Mouse (Mus musculus) granulocyte monocyte progenitor cell, adult 5-6 weeks (primary cell): ENCODE measurements around the gene Pkn1. TPM values are rescaled to one million over a fixed set of nuclear protein-coding genes. Genes with fewer than 3 reads are reported as not detected.

ENCODE experiments used
- ATAC-seq: replicated peaks from 2 replicates; pipeline ENCODE4 v1.8.0; 2016; ENCODE audit warnings: mild to moderate bottlenecking, moderate TSS enrichment, inconsistent platforms; ENCODE audit not compliant: poor library complexity, severe bottlenecking
- total RNA-seq, 2 experiments: library from RNA; stranded (forward) in 1 of 2; stranded (reverse) in 1 of 2; fragments of 200-712, 200-1000 nt in 1 of 2; fragments of >200 nt in 1 of 2; fragmentation: Nextera tagmentation in 1 of 2; gene quantifications; 2 replicates each; pipeline ENCODE4 v1.2.3; 2014 to 2017

Gene Pkn1
- total RNA-seq, 2 experiments from 2014 or later = 40.0 to 65.6 TPM

DNA sequence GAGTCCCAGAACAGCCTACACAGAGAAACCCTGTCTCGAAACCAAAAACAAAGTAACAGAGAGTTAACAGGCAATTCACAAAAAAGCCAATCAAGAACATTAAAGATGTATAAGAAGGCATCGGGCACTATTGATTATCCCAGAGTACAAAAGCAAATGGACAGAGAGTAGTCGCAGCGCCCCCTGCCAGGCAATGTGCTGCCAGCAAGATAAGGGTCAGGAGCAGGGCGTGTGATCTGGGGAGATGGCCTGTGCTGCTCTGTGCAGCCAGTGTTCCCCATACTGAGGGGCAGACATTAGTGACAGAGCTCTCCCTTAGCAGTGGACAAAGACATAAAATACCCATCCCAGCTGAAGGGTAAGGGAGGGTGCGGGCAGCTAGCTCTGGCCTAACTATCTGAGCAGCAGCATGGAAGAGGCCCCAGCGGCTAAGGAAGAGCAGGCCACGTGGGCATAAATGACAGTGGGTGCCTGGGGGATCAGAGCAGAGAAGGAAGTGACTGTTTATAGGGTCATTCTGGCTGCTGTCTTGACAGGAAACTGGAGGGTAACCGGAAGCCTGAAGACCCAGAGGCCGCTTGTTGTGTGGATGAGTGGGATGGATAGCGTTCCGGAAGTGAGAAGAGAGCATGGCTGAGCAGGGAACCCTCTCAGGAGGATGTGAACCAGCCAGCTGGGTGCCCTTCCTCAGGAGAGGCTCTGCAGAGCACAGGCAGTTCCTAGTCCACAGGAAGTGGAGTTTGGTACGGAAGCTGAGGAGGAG is 42.3 kb downstream of the Pkn1 start:
- ATAC-seq = 0 out of 2 replicates have a peak, but pooled peaks have one; percentile 8

DNA sequence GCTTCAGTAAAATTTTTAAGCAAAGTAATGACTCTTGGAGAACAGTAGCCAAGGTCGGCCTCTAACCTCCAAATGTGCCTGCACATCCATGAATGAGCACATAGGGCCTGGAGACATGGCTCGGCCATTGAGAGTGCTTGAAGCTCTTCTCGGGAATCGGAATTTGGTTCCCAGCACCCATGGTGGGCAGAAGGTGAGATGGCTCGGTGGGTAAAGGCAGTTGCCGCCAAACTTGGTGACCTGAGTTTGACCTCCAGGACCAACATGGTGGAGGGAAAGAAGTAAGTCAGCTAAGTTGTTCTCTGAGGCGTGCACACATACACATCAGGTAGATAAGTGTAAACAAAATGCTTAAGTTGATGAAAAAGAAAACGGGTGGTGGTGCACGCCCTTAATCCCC is 42.9 kb downstream of the Pkn1 start:
- ATAC-seq = no peak

DNA sequence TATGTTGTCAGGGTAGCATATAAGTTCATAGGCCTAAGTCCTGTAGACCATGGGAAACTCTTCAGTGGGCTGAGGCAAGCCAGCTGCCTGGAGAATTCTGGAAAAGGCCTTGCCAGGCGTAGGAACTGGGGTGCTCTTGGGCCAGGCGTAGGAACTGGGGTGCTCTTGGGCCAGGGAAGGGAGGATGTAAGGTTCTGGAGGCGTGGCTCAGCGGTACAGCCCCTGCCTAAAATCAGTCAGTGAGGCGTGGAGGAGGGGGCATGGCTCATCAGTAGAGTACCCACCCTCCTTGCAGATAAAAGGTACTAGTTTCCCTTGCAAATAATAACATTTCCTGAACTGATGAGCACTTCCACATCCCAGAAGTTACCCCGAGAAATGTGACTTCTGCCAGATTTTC is 44.3 kb downstream of the Pkn1 start:
- ATAC-seq = no peak

DNA sequence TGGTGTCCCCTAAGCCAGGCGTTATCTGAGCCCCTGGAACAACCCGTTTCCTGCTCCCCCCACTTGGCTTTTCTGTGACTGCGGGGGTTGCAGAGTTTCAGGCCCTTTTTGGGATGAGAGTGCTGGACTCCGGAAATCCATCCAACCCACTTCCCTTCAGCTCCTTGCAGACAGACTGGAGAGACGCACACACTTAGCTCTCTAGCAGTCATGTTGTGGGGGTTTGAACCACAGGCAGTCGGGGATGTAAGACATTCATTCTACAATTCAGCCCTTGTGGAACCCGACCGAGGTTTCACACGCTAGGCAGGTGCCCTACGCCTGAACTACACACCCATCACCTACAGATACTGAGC is 45.3 kb downstream of the Pkn1 start:
- no peak for ATAC-seq

DNA sequence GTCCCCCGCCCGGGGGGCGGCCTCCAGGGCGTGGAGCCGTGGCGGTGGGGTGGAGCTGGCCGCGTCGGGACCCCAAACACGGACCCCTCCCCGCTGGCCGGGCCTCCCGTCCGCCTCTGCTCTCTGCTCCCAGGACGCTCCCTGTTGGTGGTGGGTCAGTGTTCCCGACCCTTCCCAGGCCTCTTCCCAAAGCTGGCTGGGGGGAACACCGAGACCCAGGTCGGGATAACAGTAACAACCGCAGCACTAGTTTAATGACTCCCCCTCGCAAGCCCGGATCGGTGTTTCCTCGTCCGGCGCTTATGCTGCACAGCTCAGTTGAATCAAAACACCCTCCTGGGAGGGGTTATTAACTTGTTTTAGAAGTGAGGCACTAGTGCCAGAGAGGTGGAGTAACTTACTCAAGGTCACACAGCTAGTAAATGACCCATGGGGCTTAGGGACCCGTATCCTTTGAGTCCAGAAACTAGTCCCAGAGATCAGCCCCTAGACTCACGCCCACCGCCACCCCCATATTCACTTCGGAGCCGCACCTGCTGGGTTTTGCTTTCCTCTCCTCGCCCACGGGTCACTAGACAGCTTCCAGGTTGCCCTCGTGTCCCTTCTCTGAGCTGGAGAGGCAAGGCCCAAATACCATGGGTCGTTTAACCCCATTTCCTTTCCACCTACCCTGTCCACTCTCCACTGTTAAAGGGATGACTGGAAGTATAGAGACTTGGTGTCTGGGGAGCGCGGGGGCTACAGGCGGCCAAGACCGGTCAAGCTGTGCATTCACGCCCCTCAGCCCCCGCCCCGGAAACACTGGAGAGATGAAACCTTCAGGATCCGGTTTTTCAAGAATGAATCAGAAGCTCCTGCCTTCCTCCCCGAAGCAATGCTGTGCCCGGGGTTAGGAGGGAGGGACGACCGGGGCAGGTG is 46.0 kb downstream of the Pkn1 start:
- peak; percentile 21 for ATAC-seq

DNA sequence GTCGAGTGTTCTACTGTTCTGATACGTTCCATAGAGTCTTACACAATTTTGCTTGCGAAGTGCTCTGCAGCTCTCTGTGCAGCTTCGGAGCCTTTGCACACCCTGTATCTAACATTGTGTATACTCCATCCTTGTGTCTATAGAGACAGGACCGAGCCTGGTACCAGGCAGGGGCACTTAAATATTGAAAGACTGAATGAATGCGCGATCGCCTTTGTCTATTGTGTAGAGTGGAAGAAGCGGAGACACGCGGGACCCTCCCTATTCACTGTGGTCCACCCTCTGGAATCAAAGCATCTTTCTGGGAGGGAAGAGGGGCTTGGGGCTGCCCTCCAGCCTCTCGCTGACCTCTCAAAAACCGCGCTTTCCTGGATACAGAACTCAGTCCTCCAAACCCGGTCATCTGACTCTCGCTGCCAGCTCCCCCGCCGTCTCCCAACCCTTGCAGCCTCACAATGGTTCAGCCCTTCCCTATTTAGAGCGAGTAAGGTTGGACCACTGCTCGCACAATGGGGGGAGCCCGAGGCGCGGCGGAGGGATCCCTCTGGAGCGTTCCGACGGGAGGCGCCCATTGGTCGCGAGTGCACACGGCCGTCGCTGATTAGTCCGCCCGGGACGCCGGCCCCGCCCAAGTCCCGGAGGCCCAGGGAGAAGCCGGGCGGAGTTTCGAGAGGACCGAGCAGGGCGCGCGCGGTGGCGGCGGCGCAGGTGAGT is 46.8 kb downstream of the Pkn1 start, which contains the start of gene Gipc1:
Gipc1 (plus strand) TSS at position 648 of the 714 bp plus-strand sequence.
- ATAC-seq = peak; percentile 95

DNA sequence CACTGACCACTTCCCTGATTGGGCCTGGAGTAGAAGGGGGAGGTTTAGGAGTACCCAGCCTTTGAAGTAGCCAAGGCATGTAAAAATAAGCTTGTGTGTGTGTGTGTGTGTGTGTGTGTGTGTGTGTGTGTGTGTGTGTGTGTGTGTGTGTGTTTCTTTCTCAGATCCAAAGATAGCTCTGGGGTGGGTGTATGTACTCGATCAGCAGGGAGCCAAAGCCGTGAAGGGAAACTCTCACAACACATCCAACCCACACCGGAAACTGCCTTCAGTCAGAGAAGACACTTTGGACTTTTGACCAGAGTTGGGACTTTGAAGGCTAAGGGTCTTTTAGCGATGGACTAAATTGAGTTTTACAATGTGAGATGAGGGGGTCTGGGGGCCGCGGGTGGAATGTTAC is 49.3 kb downstream of the Pkn1 start:
- no peak for ATAC-seq

DNA sequence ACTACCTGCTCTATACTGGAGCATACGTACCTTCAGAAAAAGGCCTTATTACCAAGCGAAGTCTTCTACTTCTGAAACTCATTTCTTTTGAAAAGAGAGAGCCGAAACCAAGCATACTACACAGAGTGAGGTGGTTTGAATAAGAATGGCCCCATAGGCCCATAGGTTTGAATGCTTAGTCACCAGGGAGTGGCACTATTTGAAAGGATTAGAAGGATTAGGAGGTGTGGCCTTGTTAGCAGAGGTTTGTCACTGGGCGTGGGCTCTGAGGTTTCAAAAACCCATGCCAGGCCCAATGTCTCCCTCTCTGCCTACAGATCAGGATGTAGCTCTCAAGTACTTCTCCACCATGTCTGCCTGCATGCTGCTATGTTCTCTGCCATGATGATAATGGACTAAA is 50.9 kb downstream of the Pkn1 start:
- no peak for ATAC-seq

DNA sequence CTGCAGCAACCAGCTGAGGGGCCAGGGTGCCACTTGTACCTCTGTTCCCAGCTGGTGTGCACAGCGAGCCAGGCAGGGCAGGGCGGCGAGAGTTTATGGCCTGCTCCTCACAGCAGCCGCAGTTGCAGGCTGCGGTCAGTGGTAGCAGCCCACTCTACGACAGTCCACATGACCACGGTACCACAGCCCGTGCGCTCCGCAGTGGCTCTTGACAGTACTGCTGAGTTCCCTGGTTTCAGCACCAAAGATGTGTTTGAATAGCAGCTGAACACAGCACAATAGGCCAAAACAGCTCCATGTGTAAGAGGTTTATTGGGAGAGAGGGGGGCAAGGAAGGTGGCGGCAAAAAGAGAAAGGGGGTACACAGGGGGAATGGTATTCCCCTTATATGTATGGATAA is 51.5 kb downstream of the Pkn1 start:
- ATAC-seq = no peak

DNA sequence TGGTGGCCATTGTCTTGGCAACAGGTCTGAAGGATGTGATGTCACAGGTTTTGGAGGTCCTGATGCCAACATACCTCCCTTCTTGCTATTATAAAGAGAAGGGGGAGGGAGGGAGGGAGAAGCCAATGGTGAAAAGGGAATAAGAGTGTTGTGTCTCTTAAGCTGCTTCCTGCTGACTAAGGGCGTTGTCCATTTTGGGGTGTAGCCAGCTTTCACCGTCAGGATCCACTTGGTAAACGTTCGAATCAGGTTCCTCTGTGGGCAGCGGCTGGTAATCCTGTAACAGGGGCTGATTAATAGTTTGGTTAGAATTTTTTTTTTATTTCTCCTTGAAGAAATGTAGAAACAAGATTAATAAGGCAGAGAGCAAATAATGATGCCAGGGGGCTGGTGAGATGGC is 59.3 kb downstream of the Pkn1 start:
- no peak for ATAC-seq

DNA sequence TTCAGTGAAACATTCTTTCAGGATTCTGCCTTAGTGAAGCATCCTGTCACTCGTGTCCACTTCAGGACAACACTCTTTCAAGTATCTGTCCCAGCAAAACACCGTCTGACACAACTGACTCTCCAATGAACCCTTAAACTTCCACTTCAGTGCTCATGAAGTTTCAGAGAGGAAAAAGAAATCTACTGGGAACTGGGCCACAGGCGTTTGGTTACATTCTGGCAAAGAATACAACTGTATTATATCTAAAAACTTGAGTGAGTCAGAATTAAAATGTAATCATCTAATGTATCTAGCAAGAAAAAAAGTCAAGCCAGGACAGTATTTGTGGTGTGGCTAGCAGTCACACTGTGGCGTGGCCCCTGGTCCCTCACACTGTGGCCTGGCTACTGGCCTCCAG is 60.1 kb downstream of the Pkn1 start:
- no peak for ATAC-seq

DNA sequence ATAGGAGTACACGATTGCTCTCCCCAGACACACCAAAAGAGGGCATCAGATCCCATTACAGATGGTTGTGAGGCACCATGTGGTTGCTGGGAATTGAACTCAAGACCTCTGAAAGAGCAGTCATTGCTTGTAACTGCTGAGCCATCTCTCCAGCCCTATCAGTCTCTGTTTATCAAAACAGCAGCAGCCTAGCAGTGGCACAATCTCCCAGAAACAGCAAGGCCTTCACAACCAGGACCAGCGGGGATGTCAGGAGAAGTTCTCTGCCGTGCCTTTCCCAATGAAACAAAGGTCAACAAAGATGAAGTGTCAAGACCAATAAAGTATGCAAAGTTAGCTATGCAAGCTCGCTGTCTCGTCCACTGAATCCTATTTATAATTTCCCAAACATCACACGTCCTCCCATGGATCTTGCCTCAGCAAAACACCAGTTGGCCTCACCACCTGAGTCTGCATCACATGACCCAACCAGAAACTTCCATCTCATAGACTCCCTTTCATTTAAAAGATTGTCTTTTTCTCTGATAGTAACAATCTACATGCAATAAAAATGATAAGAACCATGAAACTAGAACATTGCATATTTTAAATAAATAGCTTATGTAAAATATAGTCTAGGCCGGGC is 66.8 kb downstream of the Pkn1 start:
- ATAC-seq = no peak

DNA sequence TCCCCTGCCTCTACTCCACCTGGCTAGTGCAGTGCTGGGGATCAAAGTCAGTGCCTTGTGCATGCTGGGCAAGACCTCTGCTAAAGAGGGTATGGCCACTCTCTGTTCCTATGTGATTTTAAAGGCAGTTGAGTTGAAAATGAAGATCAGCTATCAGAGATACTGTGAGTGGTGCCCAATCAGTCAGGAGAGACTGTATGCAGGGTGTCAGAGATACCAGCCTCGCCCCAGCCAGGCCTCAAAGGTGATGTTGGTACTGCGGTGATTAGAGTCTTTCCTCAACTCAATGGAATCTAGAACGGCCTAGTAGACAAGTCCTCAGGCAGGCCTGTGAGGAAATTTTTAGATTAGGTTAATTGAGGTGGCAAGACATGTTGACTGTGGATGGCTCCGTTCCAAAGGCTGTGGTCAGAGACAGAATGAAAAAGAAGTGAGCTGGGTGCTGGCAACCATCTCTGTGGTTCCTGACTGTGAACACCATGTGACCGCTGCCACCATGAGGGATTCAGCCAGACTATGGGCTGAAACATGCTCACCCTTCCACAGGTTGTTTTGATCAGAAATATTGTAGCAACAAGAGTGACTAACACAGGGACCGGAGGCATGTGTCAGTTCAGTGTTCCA is 73.2 kb downstream of the Pkn1 start:
- ATAC-seq = no peak

DNA sequence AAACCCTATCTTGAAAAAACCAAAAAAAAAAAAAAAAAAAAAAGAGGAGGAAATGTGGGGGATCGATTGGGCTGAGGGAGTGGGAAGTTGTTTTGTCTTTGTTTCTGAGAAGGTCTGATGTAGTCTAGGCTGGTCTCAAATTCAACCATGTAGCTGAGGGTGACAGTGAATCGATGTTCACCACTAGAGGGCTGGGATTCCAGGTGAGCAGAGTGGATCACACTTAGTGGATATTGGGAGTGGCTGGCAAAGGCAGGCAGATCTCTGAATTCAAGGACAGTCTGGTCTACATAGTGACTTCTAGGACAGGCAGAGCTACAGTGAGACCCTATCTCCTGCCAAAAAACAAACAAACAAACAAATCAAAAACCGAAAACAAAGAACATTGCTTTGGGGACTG is 74.2 kb downstream of the Pkn1 start:
- 0 out of 2 replicates have a peak, but pooled peaks have one; percentile 31 for ATAC-seq

DNA sequence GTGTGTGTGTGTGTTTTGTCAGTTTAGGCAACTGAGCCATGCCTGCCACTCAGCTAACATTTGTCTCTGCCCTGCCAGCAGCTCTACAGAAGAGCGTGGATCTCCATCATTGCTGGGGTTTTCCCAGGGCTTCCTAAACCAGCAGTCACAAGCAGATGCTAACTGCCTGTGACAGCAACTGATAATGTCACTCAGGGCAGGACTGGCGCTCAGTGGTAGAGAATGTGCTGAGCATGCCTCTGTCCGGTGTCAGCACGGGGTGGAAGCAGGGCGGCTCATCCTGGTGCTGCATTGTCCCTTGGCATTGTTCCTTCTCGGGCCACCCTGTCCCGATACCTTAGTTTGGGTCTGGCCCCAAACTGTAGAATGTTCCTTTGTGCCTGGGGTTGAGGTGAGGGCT is 75.4 kb downstream of the Pkn1 start:
- ATAC-seq = no peak

DNA sequence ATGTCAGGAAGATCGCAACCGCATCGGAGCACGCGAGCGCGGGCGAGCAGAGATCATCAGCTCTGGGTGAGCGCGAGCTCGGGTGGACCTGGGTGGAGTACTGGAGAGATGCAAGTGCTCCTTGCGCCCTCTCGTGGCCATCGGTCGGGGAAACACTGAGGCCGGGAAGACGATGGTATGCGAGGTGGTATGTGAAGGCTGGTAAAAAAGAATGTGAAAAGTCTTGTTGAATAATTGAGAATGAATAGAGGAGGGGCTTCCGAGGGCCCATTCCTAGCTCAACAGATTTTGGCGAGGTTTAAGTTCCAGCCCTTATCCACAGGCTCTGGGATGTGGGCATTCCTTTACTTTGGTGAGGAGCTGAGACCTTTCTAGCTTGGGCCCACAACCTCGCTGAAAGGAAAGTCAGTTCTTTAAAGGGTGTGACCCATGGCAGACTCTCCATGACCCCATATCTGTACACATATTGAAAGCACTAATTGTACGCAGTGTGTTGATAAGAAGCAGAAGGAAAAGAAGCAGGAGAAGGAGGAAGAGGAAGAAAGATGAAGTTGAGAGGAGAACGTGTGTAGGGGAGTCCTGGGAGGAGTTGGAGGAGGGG is 76.5 kb downstream of the Pkn1 start:
- ATAC-seq = peak; percentile 89

DNA sequence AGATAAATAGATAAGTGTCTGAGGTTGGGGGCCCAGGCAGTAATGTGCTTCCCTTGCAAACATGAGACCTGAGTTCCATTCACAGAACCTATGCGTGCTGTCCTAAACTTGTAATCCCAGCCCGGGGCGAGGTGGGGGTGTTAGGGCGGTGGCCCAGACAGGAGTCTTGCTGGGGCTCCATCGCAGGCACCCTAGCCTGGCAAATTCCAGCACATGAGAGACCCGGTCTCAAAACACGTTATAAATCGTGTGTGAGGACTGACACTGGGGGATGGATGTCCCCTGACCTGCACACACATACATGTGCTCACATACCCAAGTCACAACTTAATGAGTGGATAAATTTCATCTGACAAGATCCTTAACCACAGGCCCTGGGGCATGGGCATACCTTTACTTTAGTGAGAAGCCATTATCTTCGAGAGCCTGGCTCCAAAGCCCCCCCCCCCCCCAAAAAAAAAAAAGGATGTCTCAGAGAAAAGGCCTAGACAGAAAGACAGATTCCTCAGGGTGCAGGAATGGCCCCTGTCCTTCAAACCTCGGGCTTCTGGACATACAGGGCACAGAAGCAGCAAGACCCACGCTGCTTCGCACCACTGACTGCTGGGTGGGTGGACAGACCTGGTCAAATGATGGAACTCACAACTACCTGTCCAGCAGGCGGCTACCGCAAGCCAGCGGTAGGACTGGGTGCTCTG is 77.1 kb downstream of the Pkn1 start:
- no peak for ATAC-seq

DNA sequence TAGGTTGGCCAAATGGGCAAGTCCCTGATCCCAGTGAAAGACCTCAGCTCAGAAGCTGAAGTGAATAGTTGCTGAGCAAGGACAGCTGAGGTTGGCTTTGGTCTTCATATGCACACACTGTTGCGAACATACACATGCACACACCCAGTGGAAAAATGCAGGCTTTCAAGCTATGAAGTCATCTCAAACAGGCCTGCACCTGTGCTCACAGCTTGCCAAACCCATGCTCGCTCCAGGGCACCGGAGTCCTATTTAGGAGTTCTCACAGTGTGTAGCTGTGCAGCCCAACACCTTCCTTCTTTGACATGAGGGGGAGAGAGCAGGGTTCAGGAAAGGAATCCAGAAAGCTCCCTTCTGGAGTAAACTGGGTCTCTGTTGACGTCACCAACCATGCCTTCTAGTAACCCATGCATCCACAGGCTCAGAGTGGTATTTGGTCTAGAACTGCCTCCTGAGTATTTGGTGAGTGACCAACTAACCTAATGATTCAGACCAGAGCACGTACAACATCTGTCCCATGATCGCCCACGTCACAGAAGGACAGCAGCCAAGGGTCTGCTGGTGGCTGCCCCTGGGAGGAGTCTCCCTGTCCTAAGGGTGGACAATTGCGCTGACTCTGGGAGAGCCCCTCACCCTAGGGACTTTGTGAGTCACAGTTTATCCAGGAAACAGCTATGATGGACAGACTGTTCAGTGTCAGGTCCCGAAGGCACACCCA is 79.3 kb downstream of the Pkn1 start:
- no peak for ATAC-seq
